Mouse (Mus musculus) heart, embryonic 14.5 days (tissue): ENCODE measurements around the gene Robo1. TPM values are rescaled to one million over a fixed set of nuclear protein-coding genes. Genes with fewer than 3 reads are reported as not detected.

ENCODE experiments used
- ATAC-seq: fragments of 200-750 bp; cut with Nextera tagmentation; 2 replicates; pipeline ENCODE4 v1.8.0; 2017; ENCODE audit warnings: low read depth, moderate TSS enrichment; ENCODE audit not compliant: insufficient number of reproducible peaks, insufficient read depth, low FRiP score
- H3K27ac ChIP-seq, 2 experiments: fragments of 200-500 bp in 1 of 2; fragments of 300-500 bp in 1 of 2; sonication (generic) in 1 of 2; replicated peaks in 1 of 2; 2 replicates each; pipeline ENCODE4 v1.5.1; 2012 to 2014; ENCODE audit warnings: low read depth in 2 of 2, low read length in 2 of 2, control low read depth in 1 of 2, mild to moderate bottlenecking in 1 of 2, mixed read lengths in 1 of 2; ENCODE audit not compliant: control insufficient read depth in 1 of 2, insufficient read depth in 1 of 2
- H3K27me3 ChIP-seq: fragments of 300-500 bp; sonication (generic); 2 replicates; pipeline ENCODE4 v1.6.1; 2014; ENCODE audit warnings: mild to moderate bottlenecking, low read length, control low read depth; ENCODE audit not compliant: control insufficient read depth, insufficient read depth
- H3K36me3 ChIP-seq: fragments of 300-500 bp; sonication (generic); 2 replicates; pipeline ENCODE4 v1.6.1; 2014; ENCODE audit warnings: mild to moderate bottlenecking, control low read depth, low read length, mixed read lengths; ENCODE audit not compliant: control insufficient read depth, insufficient read depth
- H3K4me1 ChIP-seq, 2 experiments: fragments of 200-500 bp in 1 of 2; fragments of 300-500 bp in 1 of 2; sonication (generic) in 1 of 2; 2 replicates each; pipeline ENCODE4 v1.6.1; 2012 to 2014; ENCODE audit warnings: low read length in 2 of 2, control low read depth in 1 of 2, mixed read lengths in 1 of 2; ENCODE audit not compliant: control insufficient read depth in 2 of 2, insufficient read depth in 2 of 2
- H3K4me2 ChIP-seq: fragments of 300-500 bp; sonication (generic); 2 replicates; pipeline ENCODE4 v1.6.1; 2014; ENCODE audit warnings: mild to moderate bottlenecking, low read length
- H3K4me3 ChIP-seq, 2 experiments: fragments of 200-500 bp in 1 of 2; fragments of 300-500 bp in 1 of 2; sonication (generic) in 1 of 2; 2 replicates each; pipeline ENCODE4 v1.5.1; 2012 to 2014; ENCODE audit warnings: low read length in 2 of 2, mild to moderate bottlenecking in 2 of 2, control low read depth in 1 of 2, low read depth in 1 of 2, moderate library complexity in 1 of 2; ENCODE audit not compliant: control insufficient read depth in 1 of 2, insufficient read depth in 1 of 2
- H3K9ac ChIP-seq: fragments of 300-500 bp; sonication (generic); 2 replicates; pipeline ENCODE4 v1.6.1; 2014; ENCODE audit warnings: mild to moderate bottlenecking, low read length
- H3K9me3 ChIP-seq: fragments of 300-500 bp; sonication (generic); 2 replicates; pipeline ENCODE4 v1.6.1; 2016; ENCODE audit warnings: low read length, control low read depth; ENCODE audit not compliant: control insufficient read depth
- WGBS: fragments of 180-500 bp; shearing (Covaris S2); extraction: QIAGEN DNeasy Blood & Tissue Kit; methylation state at CpG from one replicate; pipeline ENCODE4 v1.1.7; 2014; 5-methylcytosine and 5-hydroxymethylcytosine counted together
- polyA plus RNA-seq: library from polyadenylated mRNA; unstranded; fragments of >200 nt; fragmentation: Nextera tagmentation; extraction: Ambion mirVana; gene quantifications from 2 replicates; pipeline ENCODE4 v1.2.1, GENCODE M21; 2014

The Robo1 gene
- polyA plus RNA-seq, 1 experiment from 2014 or later, result 14.9 TPM

- no peaks in the 10 kb centered on the region for H3K9me3 ChIP-seq
- no peak overlapping the region for H3K4me2 ChIP-seq
- no peak overlapping the region for H3K9ac ChIP-seq
- H3K4me1 ChIP-seq, result no peaks in the 10 kb centered on the region
- no peak overlapping the region for H3K4me3 ChIP-seq
- no peak overlapping the region for H3K27ac ChIP-seq
- 78% methylated on average over 4 of the region's 4 CpGs for WGBS
- H3K36me3 ChIP-seq, result 0 out of 2 replicates have a peak, but pooled peaks cover 4% of the 10 kb centered on the region
- H3K27me3 ChIP-seq, result no peaks in the 10 kb centered on the region
- ATAC-seq, result no peak
Measured at GRCm38 (mm10) chr16:73030999-73031398, 722.9 kb downstream of the Robo1 start.

- Histone ChIP-seq H3K27me3 (no peaks in the 10 kb centered on the region), H3K4me2 (no peak overlapping the region), H3K4me3 (no peak overlapping the region), H3K4me1 (no peaks in the 10 kb centered on the region), H3K9ac (no peak overlapping the region), H3K27ac (no peak overlapping the region), H3K9me3 (no peaks in the 10 kb centered on the region), H3K36me3 (0 out of 2 replicates have a peak, but pooled peaks cover 15% of the 10 kb centered on the region)
- ATAC-seq, result no peak
- 92% methylated on average over 20 of the region's 20 CpGs for WGBS
Measured at GRCm38 (mm10) chr16:73035210-73035985, 727.3 kb downstream of the Robo1 start.

- no peak overlapping the region for H3K9ac ChIP-seq
- H3K4me1 ChIP-seq, result no peaks in the 10 kb centered on the region
- H3K27me3 ChIP-seq, result no peaks in the 10 kb centered on the region
- H3K4me2 ChIP-seq, result no peak overlapping the region
- no peak overlapping the region for H3K27ac ChIP-seq
- H3K4me3 ChIP-seq, result no peak overlapping the region
- 59% methylated on average over 7 of the region's 7 CpGs for WGBS
- peaks cover 19% of the 10 kb centered on the region; the same call in 1 of the 2 replicates for H3K36me3 ChIP-seq
- ATAC-seq, result no peak
- peaks cover 8% of the 10 kb centered on the region; the same call in 1 of the 2 replicates for H3K9me3 ChIP-seq
Measured at GRCm38 (mm10) chr16:73038552-73038951, 730.4 kb downstream of the Robo1 start.

GRCm38 (mm10) chr16:73062461-73062860 lies 754.4 kb downstream of the Robo1 start:
- Histone ChIP-seq H3K27ac (no peak overlapping the region), H3K4me1 (no peaks in the 10 kb centered on the region), H3K9ac (no peak overlapping the region), H3K4me3 (no peak overlapping the region), H3K27me3 (no peaks in the 10 kb centered on the region), H3K9me3 (no peaks in the 10 kb centered on the region), H3K4me2 (no peak overlapping the region), H3K36me3 (no peaks in the 10 kb centered on the region)
- WGBS, result 80% methylated on average over 3 of the region's 3 CpGs
- no peak for ATAC-seq

GRCm38 (mm10) chr16:73067782-73068181 lies 759.7 kb downstream of the Robo1 start:
- no peak for ATAC-seq
- Histone ChIP-seq H3K9me3 (no peaks in the 10 kb centered on the region), H3K27ac (no peak overlapping the region), H3K27me3 (no peaks in the 10 kb centered on the region), H3K9ac (no peak overlapping the region), H3K4me1 (no peaks in the 10 kb centered on the region), H3K4me2 (no peak overlapping the region), H3K36me3 (no peaks in the 10 kb centered on the region), H3K4me3 (no peak overlapping the region)
- 88% methylated on average over 7 of the region's 7 CpGs for WGBS

- no peaks in the 10 kb centered on the region for H3K36me3 ChIP-seq
- H3K27ac ChIP-seq, result no peak overlapping the region
- 0 out of 4 replicates have a peak, but pooled peaks cover 0 to 3% of the 10 kb centered on the region in 2 experiments for H3K4me1 ChIP-seq
- H3K27me3 ChIP-seq, result no peaks in the 10 kb centered on the region
- no peak overlapping the region for H3K9ac ChIP-seq
- no peak for ATAC-seq
- H3K4me3 ChIP-seq, result no peak overlapping the region
- no peaks in the 10 kb centered on the region for H3K9me3 ChIP-seq
- no peak overlapping the region for H3K4me2 ChIP-seq
- 92% methylated on average over 3 of the region's 3 CpGs for WGBS
Measured at GRCm38 (mm10) chr16:73072047-73072446, 763.9 kb downstream of the Robo1 start.

GRCm38 (mm10) chr16:73072883-73073282 lies 764.8 kb downstream of the Robo1 start:
- H3K9ac ChIP-seq, result no peak overlapping the region
- H3K27me3 ChIP-seq, result no peaks in the 10 kb centered on the region
- WGBS, result 86% methylated on average over 6 of the region's 6 CpGs
- 0 out of 4 replicates have a peak, but pooled peaks cover 0 to 3% of the 10 kb centered on the region in 2 experiments for H3K4me1 ChIP-seq
- no peak overlapping the region for H3K4me2 ChIP-seq
- no peak for ATAC-seq
- H3K36me3 ChIP-seq, result no peaks in the 10 kb centered on the region
- H3K27ac ChIP-seq, result no peak overlapping the region
- H3K9me3 ChIP-seq, result no peaks in the 10 kb centered on the region
- H3K4me3 ChIP-seq, result no peak overlapping the region

- H3K4me3 ChIP-seq, result no peak overlapping the region
- ATAC-seq, result no peak
- H3K4me2 ChIP-seq, result no peak overlapping the region
- H3K9me3 ChIP-seq, result no peaks in the 10 kb centered on the region
- no peak overlapping the region for H3K27ac ChIP-seq
- no peaks in the 10 kb centered on the region for H3K4me1 ChIP-seq
- 74% methylated on average over 4 of the region's 4 CpGs for WGBS
- H3K36me3 ChIP-seq, result no peaks in the 10 kb centered on the region
- no peaks in the 10 kb centered on the region for H3K27me3 ChIP-seq
- no peak overlapping the region for H3K9ac ChIP-seq
Measured at GRCm38 (mm10) chr16:73082420-73082819, 774.3 kb downstream of the Robo1 start.
